Mouse (Mus musculus) heart, embryonic 10.5 days (tissue): Measurements from ENCODE around the gene Xbp1. TPM values are rescaled to one million over a fixed set of nuclear protein-coding genes. Genes with fewer than 3 reads are reported as not detected.
"Not testable (repeated sequence)": the region's sequence is repeated elsewhere in the genome, so short reads cannot be mapped to it uniquely, and the experiment has no call there.

Experiments used
- DNase-seq: peaks from one replicate; pipeline ENCODE4 v3.0.0-alpha.2; 2017; ENCODE audit warnings: low spot score
- H3K27ac ChIP-seq: fragments of 300-500 bp; sonication (generic); 2 replicates; pipeline ENCODE4 v1.5.1; 2016; ENCODE audit warnings: mild to moderate bottlenecking
- H3K27me3 ChIP-seq: fragments of 300-500 bp; sonication (generic); 2 replicates; pipeline ENCODE4 v1.6.1; 2016; ENCODE audit warnings: mild to moderate bottlenecking; ENCODE audit not compliant: poor library complexity, insufficient read depth, severe bottlenecking
- H3K36me3 ChIP-seq: fragments of 300-500 bp; sonication (generic); 2 replicates; pipeline ENCODE4 v1.6.1; 2016; ENCODE audit warnings: mild to moderate bottlenecking, moderate library complexity
- H3K4me1 ChIP-seq: fragments of 300-500 bp; sonication (generic); 2 replicates; pipeline ENCODE4 v1.6.1; 2016; ENCODE audit warnings: mild to moderate bottlenecking
- H3K4me3 ChIP-seq: fragments of 300-500 bp; sonication (generic); 2 replicates; pipeline ENCODE4 v1.5.1; 2016; ENCODE audit warnings: mild to moderate bottlenecking, moderate library complexity
- H3K9me3 ChIP-seq: fragments of 300-500 bp; sonication (generic); 2 replicates; pipeline ENCODE4 v1.6.1; 2016; ENCODE audit warnings: mild to moderate bottlenecking, moderate library complexity
- WGBS: fragments of 180-500 bp; shearing (Covaris S2); methylation state at CpG from one replicate; pipeline ENCODE4 v1.1.7; 2016; 5-methylcytosine and 5-hydroxymethylcytosine counted together
- polyA plus RNA-seq: library from polyadenylated mRNA; unstranded; fragments of >200 nt; fragmentation: Nextera tagmentation; extraction: Ambion mirVana; gene quantifications from 2 replicates; pipeline ENCODE4 v1.2.1, GENCODE M21; 2016

Xbp1 gene
- polyA plus RNA-seq, 1 experiment from 2014 or later = 174 TPM

DNA sequence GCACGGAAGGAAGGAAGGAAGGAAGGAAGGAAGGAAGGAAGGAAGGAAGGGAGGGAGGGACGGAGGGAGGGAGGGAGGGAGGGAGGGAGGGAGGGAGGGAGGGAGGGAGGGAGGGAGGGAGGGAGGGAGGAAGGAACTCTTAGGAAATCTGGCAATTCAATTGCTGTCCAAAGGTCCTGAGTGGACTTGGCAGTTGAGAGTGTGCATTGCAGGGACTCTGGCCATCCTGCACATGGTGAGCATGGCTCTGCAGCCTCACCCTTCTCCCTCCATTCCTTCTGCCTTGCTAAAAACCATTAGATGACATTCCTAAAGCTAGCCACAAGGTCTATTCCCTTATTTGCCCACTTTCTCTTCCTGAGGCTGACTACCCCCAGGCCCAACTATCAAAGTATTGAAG, 9.8 kb upstream of the Xbp1 start:
- not testable (repeated sequence) for DNase-seq, H3K27me3 ChIP-seq, H3K27ac ChIP-seq, H3K9me3 ChIP-seq, H3K4me3 ChIP-seq, H3K36me3 ChIP-seq
- H3K4me1 ChIP-seq = peaks cover 18% of the 10 kb centered on the region; the same call in 1 of the 2 replicates
- WGBS = no CpG with 5 or more reads among the region's 2 CpGs

DNA sequence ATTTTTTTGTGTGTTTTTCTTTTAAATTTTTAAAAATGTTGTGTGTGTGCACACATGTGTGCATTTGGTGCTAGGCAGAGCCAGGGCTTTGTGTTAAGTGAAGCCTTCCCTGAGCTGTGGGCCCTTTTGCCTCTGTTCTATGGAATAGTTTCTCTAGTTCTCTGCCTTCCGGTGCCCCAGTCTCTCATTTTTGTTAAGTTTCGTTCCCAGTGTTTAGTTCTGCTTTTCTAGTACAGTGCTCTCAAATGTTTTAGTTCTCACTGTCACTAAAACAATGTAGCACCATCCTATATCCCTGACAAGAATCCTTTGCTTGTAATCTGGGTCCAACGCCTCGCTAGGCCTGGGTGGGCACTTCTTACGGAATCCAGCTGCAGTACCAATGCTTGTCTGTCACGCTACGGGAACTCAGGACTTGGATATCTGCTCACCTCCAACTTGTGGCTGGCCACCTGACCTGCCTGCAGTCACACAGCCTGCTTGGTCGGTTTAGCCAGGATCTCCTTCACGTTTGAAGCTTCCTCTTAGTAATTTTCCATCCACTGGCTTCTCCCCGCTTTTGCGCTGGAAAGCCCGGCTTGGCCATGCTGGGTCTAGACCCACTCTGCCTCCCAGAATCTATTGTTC, 8.2 kb upstream of the Xbp1 start:
- 72% methylated on average over 12 of the region's 12 CpGs for WGBS
- H3K36me3 ChIP-seq = no peaks in the 10 kb centered on the region
- H3K9me3 ChIP-seq = no peaks in the 10 kb centered on the region
- no peaks in the 10 kb centered on the region for H3K27me3 ChIP-seq
- 0 out of 2 replicates have a peak, but pooled peaks cover 14% of the 10 kb centered on the region for H3K4me1 ChIP-seq
- no peak overlapping the region for H3K27ac ChIP-seq
- H3K4me3 ChIP-seq = no peak overlapping the region
- DNase-seq = no peak

DNA sequence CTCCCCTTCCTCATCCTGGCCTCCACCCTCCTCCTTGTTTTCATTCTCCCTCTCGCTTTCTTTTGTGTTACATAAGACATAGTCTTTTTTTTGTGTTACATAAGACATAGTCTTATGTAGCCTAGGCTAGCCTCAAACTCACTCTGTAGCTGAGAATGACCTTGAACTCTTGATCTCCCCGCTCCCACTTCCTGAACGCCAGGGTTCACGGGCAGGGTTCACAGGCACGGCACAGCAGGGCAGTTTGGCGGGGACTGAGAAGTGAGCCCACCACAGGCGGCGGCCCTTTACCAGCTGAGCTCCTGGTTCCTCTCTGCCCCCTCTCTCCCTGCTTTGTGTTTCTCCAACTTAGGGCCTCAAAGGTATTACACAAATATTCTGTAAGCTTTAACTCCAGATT, 7.5 kb upstream of the Xbp1 start:
- DNase-seq = no peak
- Histone ChIP-seq H3K9me3 (no peaks in the 10 kb centered on the region), H3K27me3 (no peaks in the 10 kb centered on the region), H3K4me1 (0 out of 2 replicates have a peak, but pooled peaks cover 14% of the 10 kb centered on the region), H3K27ac (no peak overlapping the region), H3K36me3 (no peaks in the 10 kb centered on the region), H3K4me3 (no peak overlapping the region)
- 74% methylated on average over 8 of the region's 8 CpGs for WGBS

DNA sequence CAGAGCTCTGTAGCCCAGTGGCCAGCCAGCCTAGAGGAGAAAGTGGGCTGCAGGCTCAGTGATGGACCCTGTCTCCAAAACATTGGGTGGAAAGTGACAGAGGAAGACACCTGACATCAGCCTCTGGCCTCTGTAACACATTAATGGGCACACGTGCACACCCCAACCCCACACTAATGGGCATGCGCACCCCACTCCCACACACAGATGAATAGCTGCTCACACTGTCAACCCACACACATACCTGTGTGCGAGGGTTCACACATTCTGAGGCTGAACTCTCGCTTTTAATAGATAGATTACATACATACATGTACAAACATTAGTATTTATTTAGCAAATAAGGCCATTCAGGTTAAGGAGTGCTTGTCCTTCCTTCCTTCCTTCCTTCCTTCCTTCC, 6.4 kb upstream of the Xbp1 start:
- peaks cover 14% of the 10 kb centered on the region; the same call in 1 of the 2 replicates for H3K4me1 ChIP-seq
- DNase-seq = no peak
- WGBS = 85% methylated on average over 4 of the region's 4 CpGs
- no peak overlapping the region for H3K4me3 ChIP-seq
- H3K36me3 ChIP-seq = no peaks in the 10 kb centered on the region
- H3K27me3 ChIP-seq = no peaks in the 10 kb centered on the region
- H3K27ac ChIP-seq = no peak overlapping the region
- H3K9me3 ChIP-seq = no peaks in the 10 kb centered on the region

DNA sequence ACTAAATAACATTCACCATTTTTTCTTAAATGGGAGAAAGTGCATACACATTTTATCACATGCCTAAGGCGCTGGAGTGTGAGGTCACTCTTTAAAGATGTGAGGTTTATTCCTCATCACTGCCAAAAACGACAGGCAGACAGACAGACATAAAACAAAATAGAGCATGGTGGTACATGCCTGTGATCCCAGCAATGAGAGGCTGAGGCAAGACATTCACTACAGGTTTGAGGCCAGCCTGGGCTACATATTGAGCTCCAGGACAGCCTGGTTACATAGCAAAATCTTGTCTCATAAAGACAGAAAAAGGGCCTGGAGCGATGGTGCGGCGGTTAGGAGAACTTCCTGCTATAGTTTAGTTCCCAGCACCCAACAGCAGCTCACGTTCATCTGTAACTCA, 5.3 kb upstream of the Xbp1 start:
- H3K9me3 ChIP-seq = no peaks in the 10 kb centered on the region
- no peak overlapping the region for H3K4me3 ChIP-seq
- H3K36me3 ChIP-seq = no peaks in the 10 kb centered on the region
- DNase-seq = no peak
- H3K27ac ChIP-seq = no peak overlapping the region
- WGBS = 80% methylated on average over 6 of the region's 6 CpGs
- H3K27me3 ChIP-seq = no peaks in the 10 kb centered on the region
- peaks cover 16% of the 10 kb centered on the region; the same call in 1 of the 2 replicates for H3K4me1 ChIP-seq

DNA sequence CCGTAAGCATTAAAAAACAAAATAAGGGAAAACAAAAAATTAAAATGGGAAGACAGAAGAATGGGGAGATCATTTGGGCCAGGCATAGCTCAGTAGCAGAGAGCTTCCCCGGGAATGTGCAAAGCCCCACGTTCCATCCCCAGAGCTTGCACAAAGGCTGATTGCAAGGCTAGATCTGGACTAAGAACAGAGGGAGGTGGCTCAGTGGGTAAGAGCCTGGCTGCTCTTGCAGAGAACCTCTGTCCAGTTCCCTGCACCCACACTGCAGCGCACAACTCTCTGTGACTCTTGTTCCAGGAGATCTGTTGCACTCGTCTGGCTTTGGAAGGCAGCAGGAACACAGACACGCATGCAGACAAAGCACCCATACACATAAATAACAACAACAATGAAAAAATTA, 4.8 kb upstream of the Xbp1 start:
- no peak overlapping the region for H3K4me3 ChIP-seq
- H3K9me3 ChIP-seq = no peaks in the 10 kb centered on the region
- H3K36me3 ChIP-seq = no peaks in the 10 kb centered on the region
- H3K4me1 ChIP-seq = peaks cover 13% of the 10 kb centered on the region; the same call in 1 of the 2 replicates
- WGBS = 81% methylated on average over 6 of the region's 6 CpGs
- no peaks in the 10 kb centered on the region for H3K27me3 ChIP-seq
- H3K27ac ChIP-seq = no peak overlapping the region
- DNase-seq = no peak

DNA sequence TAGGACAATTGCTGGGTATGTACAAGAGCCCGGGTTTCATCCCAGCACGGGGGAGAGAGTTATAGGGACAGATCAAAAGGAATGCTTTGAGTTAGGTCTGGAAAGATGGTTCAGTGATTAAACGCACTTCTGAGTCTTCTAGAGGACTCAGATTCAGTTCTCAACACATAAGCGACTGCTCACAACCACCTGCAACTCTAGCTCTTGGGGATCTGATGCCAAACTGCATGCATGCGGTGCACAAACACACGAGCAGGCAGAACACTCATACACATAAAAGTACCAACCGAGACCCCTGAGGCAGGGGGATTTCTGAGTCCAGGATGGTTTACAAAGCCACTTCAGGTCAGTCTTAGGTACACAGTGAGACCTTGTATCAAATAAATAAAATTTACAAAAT, 4.3 kb upstream of the Xbp1 start:
- Histone ChIP-seq H3K27me3 (no peaks in the 10 kb centered on the region), H3K36me3 (0 out of 2 replicates have a peak, but pooled peaks cover 4% of the 10 kb centered on the region), H3K9me3 (no peaks in the 10 kb centered on the region), H3K4me3 (no peak overlapping the region), H3K27ac (no peak overlapping the region), H3K4me1 (peaks cover 13% of the 10 kb centered on the region; the same call in 1 of the 2 replicates)
- 80% methylated on average over 7 of the region's 7 CpGs for WGBS
- no peak for DNase-seq

DNA sequence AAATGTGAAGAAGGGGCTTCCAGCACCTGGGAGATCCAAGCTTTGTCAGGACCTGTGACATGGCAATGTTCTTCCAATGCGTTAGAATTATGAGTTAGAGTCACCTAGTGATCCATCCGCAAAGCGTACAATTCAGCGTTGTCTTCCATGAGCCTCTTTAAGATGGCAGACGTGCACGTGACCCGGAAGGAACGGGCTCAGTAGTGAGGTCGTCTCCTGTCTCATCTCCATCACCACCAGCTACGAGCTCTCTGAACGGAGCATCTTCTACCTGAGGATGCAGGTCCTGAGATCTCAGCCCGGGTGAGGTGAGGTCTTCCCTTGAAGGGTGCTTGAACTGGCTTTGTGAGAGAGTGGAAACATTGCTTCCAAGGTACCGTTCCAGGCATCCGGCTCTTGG, 3.8 kb upstream of the Xbp1 start:
- no peak for DNase-seq
- H3K36me3 ChIP-seq = 0 out of 2 replicates have a peak, but pooled peaks cover 4% of the 10 kb centered on the region
- WGBS = 86% methylated on average over 14 of the region's 14 CpGs
- H3K27ac ChIP-seq = no peak overlapping the region
- no peak overlapping the region for H3K4me3 ChIP-seq
- H3K4me1 ChIP-seq = peaks cover 13% of the 10 kb centered on the region; the same call in 1 of the 2 replicates
- H3K27me3 ChIP-seq = no peaks in the 10 kb centered on the region
- no peaks in the 10 kb centered on the region for H3K9me3 ChIP-seq

DNA sequence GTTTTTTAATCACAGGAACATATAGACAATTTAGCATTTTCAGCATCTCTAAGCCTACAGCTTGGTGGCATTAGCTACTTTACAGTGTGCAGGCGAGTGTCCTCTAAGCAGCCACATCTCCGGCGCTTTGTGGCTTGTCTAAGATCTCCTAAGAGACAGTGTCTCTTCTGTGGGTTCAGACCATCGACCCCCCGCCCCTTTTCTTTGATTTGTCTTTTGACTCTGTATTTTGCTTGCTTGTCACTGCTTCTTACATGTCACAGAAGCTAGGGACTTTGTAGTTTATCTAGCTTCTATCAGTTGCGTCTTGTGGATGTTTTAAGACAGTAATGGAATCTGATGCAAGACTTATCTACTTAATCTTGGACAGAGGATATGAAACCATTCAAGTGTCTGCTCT, 3.1 kb upstream of the Xbp1 start:
- Histone ChIP-seq H3K36me3 (0 out of 2 replicates have a peak, but pooled peaks cover 4% of the 10 kb centered on the region), H3K4me3 (no peak overlapping the region), H3K4me1 (peaks cover 18% of the 10 kb centered on the region), H3K9me3 (no peaks in the 10 kb centered on the region), H3K27me3 (no peaks in the 10 kb centered on the region), H3K27ac (no peak overlapping the region)
- WGBS = 64% methylated on average over 6 of the region's 6 CpGs
- DNase-seq = no peak

DNA sequence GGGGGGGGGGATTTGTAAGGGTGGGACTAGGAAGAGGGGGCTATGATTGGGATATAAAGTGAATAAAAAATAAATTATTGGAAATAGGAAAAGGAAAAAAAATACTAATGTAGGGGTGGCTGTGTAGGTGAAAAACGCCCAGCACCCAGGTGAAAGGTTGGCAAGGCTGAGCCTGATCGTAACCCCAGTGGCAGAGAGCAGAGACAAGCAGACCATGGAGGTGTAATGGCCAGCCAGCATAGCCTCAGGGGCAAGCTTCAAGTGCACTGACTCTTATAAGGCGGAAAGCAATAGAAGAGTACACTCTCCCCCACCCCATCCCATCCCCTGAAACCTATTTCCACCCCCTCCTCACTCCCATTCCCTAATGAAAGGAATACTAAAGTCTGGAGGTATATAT, 778 bp upstream of the Xbp1 start:
- Histone ChIP-seq H3K4me3 (no peak overlapping the region), H3K36me3 (peaks cover 24% of the 10 kb centered on the region), H3K27me3 (no peaks in the 10 kb centered on the region), H3K9me3 (no peaks in the 10 kb centered on the region), H3K27ac (peak overlapping the region; percentile 100), H3K4me1 (peaks cover 23% of the 10 kb centered on the region)
- 73% methylated on average over 3 of the region's 3 CpGs for WGBS
- no peak for DNase-seq

DNA sequence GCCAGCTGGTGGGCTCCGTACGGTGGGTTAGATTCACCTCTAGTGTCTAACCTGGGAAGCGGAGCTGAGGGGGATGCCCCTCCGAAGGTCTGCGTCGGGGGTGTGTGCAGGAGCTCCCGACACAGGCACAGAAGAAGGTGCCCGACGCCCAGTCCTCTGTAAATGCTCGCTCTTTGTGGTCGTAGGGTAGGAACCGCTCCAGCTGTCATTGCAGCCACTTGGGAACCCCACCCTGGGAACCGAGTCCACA, 732 bp downstream of the Xbp1 start:
- Histone ChIP-seq H3K4me3 (peak overlapping the region; percentile 100), H3K36me3 (peaks cover 39% of the 10 kb centered on the region), H3K27ac (peak overlapping the region; percentile 100), H3K27me3 (no peaks in the 10 kb centered on the region), H3K4me1 (peaks cover 23% of the 10 kb centered on the region), H3K9me3 (no peaks in the 10 kb centered on the region)
- DNase-seq = peak; percentile 85
- WGBS = 0% methylated on average over 13 of the region's 13 CpGs

DNA sequence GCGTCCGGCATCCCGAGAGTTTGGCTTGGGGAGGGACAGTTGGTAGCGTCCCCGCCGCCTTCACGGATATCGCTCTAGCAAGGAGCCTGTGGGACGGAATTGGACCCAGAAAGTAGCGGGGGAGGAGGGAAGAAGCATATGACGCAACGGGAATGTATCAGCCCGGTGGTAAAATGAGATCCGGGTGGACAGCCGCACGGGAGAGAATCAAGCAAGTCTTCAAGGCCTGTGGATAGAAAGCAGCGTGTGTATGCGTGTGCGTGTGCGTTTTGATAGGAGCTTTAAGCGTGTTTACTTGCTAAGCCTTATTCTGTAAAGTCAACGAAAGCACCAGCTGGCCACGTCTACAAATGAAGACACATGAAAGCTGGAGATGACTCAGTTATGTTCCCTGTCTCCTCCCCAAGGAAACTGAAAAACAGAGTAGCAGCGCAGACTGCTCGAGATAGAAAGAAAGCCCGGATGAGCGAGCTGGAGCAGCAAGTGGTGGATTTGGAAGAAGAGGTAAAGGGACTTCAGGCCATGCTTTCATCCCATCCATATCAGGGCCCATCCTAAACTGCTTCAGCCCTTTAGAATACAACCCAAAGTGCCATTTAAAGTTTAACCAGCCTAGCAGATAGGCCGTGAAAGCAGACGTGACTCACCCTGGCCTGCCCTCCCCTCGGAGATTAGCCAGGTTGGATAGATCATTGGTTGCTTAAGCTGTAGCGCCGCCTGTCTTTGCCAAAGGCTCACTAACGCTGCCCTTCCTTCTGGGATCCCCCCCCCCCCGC, 1.2 kb downstream of the Xbp1 start:
- no peaks in the 10 kb centered on the region for H3K27me3 ChIP-seq
- peak overlapping the region; percentile 100 for H3K27ac ChIP-seq
- under 1% methylated on average over 33 of the region's 34 CpGs for WGBS
- peaks cover 43% of the 10 kb centered on the region for H3K36me3 ChIP-seq
- DNase-seq = peak; percentile 93
- H3K4me1 ChIP-seq = peaks cover 23% of the 10 kb centered on the region
- H3K9me3 ChIP-seq = no peaks in the 10 kb centered on the region
- H3K4me3 ChIP-seq = peak overlapping the region; percentile 100

DNA sequence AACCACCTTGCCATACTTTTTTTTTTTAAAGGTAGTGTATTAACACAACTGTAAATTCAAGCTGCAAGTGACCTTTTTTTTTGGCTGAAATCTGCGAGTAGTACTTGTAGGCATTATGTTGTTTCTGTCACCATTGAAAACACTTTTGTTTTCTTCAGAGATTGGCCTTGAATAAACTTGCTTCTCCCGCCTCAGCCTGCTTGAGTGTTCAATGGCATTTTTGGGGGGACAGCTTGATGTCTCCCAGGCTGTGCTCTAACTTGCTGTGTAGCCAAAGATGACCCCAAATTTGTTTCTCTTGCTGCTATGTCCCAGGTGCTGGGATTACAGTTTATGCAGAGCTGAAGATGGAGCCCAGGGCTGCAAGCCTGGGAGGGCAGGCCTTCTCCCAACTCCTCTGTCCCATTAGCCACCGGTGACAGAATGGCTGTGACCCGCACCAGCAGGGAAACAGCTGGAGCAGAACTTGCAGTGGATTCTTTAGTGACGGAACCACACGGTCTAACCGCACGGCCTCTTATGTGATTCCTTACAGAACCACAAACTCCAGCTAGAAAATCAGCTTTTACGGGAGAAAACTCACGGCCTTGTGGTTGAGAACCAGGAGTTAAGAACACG, 2.4 kb downstream of the Xbp1 start:
- peaks cover 51% of the 10 kb centered on the region for H3K36me3 ChIP-seq
- H3K4me3 ChIP-seq = peak overlapping the region; percentile 100
- no peak overlapping the region for H3K27ac ChIP-seq
- H3K4me1 ChIP-seq = peaks cover 23% of the 10 kb centered on the region
- H3K9me3 ChIP-seq = no peaks in the 10 kb centered on the region
- no peak for DNase-seq
- WGBS = 92% methylated on average over 11 of the region's 11 CpGs
- no peaks in the 10 kb centered on the region for H3K27me3 ChIP-seq
